In genomic region chr1:155564741-155565140, GRCm38 (mm10) we compare ENCODE assay signal across 9 mouse cellular contexts. TPM values are rescaled to one million over a fixed set of nuclear protein-coding genes. Genes with fewer than 3 reads are reported as not detected.
DNase-seq lines count a peak whose midpoint lies in the region; ATAC-seq and TF ChIP-seq lines count a peak whose summit lies in the region.
"Had no signal": no experiment of that assay in that cellular context is flagged by ENCODE, and none has a peak within 500 bp of the region (broad histone marks: within the 10 kb centered on the region; RNA-seq: fewer than 3 reads in every experiment).

No protein-coding gene starts in this region.

- H3K9me3 ChIP-seq in G1E (replicated peaks): 0 out of 2 replicates have a peak, but pooled peaks cover 5% of the 10 kb centered on the region
- 0 out of 2 replicates have a peak, but pooled peaks cover 4% of the 10 kb centered on the region for H3K9me3 ChIP-seq in lung, postnatal 0 days (ENCODE audit: low read length)
- H3K9me3 ChIP-seq: limb, embryonic 13.5 days had no signal

- no peak overlapping the region for H3K4me2 ChIP-seq in lung, postnatal 0 days (replicated peaks; ENCODE audit: low read depth, low read length)
- H3K4me2 ChIP-seq: limb, embryonic 13.5 days had no signal

- no peak overlapping the region for H3K9ac ChIP-seq in lung, postnatal 0 days (replicated peaks; ENCODE audit: low read depth)
- H3K9ac ChIP-seq: limb, embryonic 13.5 days had no signal

- intact Hi-C loops in left cerebral cortex, adult 2 months (cut with DNase I): no loop called here

- no peak overlapping the region for H3K4me3 ChIP-seq in left cerebral cortex, adult 2 months
- H3K4me3 ChIP-seq in G1E (ENCODE audit: low read depth, low read length): no peak overlapping the region
- H3K4me3 ChIP-seq in cortical plate, adult 2 months (ENCODE audit: insufficient read depth, low read length): no peak overlapping the region
- H3K4me3 ChIP-seq in lung, postnatal 0 days (ENCODE audit: low read depth, low read length): no peak overlapping the region
- H3K4me3 ChIP-seq: limb, embryonic 13.5 days had no signal

- ATAC-seq in G1E (ENCODE audit: extremely low read depth, insufficient number of reproducible peaks, low FRiP score, poor library complexity, severe bottlenecking): no peak
- ATAC-seq in lung, postnatal 0 days: peak; percentile 55

- no peak overlapping the region for H3K27ac ChIP-seq in left cerebral cortex, adult 2 months
- no peak overlapping the region for H3K27ac ChIP-seq in cortical plate, adult 2 months (ENCODE audit: insufficient read depth, low read length)
- no peak overlapping the region for H3K27ac ChIP-seq in lung, postnatal 0 days (ENCODE audit: low read length)
- H3K27ac ChIP-seq: limb, embryonic 13.5 days had no signal

- peaks cover 36% of the 10 kb centered on the region for H3K4me1 ChIP-seq in G1E (ENCODE audit: insufficient read depth, low read depth, low read length)
- peaks cover 5% of the 10 kb centered on the region for H3K4me1 ChIP-seq in cortical plate, adult 2 months (ENCODE audit: control insufficient read depth, insufficient read depth, low read length)
- peaks cover 4% of the 10 kb centered on the region; the same call in 1 of the 2 replicates for H3K4me1 ChIP-seq in lung, postnatal 0 days (ENCODE audit: insufficient read depth, low read depth, low read length)

- no peaks in the 10 kb centered on the region for H3K27me3 ChIP-seq in G1E (ENCODE audit: insufficient read depth, low read length)
- H3K27me3 ChIP-seq in lung, postnatal 0 days (replicated peaks; ENCODE audit: insufficient read depth, low read length): no peaks in the 10 kb centered on the region
- H3K27me3 ChIP-seq: limb, embryonic 13.5 days had no signal

- peak; percentile 26 for DNase-seq in cerebellum, adult 9-10 months
- DNase-seq in cerebellum, adult 9-11 months: no peak
- no peak for DNase-seq in left cerebral cortex, adult 2 months (ENCODE audit: extremely low spot score in 1 of 2, low spot score in 2 of 2)
- DNase-seq in left cerebral cortex, adult 8-10 months (ENCODE audit: low spot score in 2 of 2): no peak
- peak; percentile 20 for DNase-seq in G1E (ENCODE audit: low spot score)
- DNase-seq in lung, postnatal 0 days (ENCODE audit: low spot score): peak; percentile 70
- DNase-seq in thymus, postnatal 4 days: peak; percentile 64

- TF ChIP-seq EP300 in lung, postnatal 0 days (IDR thresholded peaks at IDR 0.05): no peak

- no peak for TF ChIP-seq POLR2A in cortical plate, adult 2 months (IDR thresholded peaks at IDR 0.05; ENCODE audit: extremely low read depth, insufficient read depth, low read length)

- peaks cover 74% of the 10 kb centered on the region for H3K36me3 ChIP-seq in G1E (replicated peaks)
- H3K36me3 ChIP-seq in lung, postnatal 0 days (ENCODE audit: insufficient read depth, low read length): peaks cover 7% of the 10 kb centered on the region; the same call in 1 of the 2 replicates

- 28% methylated on average over 3 of the region's 3 CpGs for WGBS in lung, postnatal 0 days

- TF ChIP-seq CTCF in left cerebral cortex, adult 2 months (IDR thresholded peaks at IDR 0.05): peak; percentile 80
- peak; percentile 55; the same call in 1 of the 2 replicates for TF ChIP-seq CTCF in G1E (IDR thresholded peaks at IDR 0.05; ENCODE audit: low read depth, low read length)
- TF ChIP-seq CTCF in cortical plate, adult 2 months (IDR thresholded peaks at IDR 0.05; ENCODE audit: extremely low read depth, insufficient read depth, low read length): peak; percentile 69
- peak; percentile 75 for TF ChIP-seq CTCF in lung, postnatal 0 days (IDR thresholded peaks at IDR 0.05)

RNA-seq across cellular contexts. Expression of gene Acbd6, which starts 6.8 kb away (rescaled TPM):
- 100 to 1,000 TPM in 1 of 2 experiments, 10 to 100 TPM in 1; 95.6 to 101 TPM for total RNA-seq in left cerebral cortex, adult 2 months (2021)
- 100 to 1,000 TPM in 2 of 4 experiments, 10 to 100 TPM in 2; 88.2 to 109 (median 96.6) TPM for total RNA-seq in left cerebral cortex, adult 8-10 months (2022)
- total RNA-seq in G1E (2014; fragmentation: Nextera tagmentation) (74.8 and 86.7 TPM in 2 replicates), G1E (2017) (47.0 and 74.8 TPM in 2 replicates)
- 445 and 569 TPM in 2 replicates for polyA plus RNA-seq in G1E (2012)
- polyA plus RNA-seq in cortical plate, adult 2 months (2012; rRNA removed): 82.2 and 84.2 TPM in 2 replicates
- 57.6 and 59.4 TPM in 2 replicates for polyA plus RNA-seq in lung, postnatal 0 days (2015; fragmentation: Nextera tagmentation; extraction: Ambion mirVana)

Comparison
In these comparisons a context has a peak if more than half of its experiments do, and no peak if none do; other contexts are left out.
1. DNase-seq: peak in cerebellum, adult 9-10 months (single experiment), G1E (single experiment), lung, postnatal 0 days (single experiment) and thymus, postnatal 4 days (single experiment); none in cerebellum, adult 9-11 months (single experiment), left cerebral cortex, adult 2 months (0 of 2) and left cerebral cortex, adult 8-10 months (0 of 2).
2. Peak in every context shown above with its lines, with median percentiles within 50 percentile points of each other: CTCF ChIP-seq.